Mouse (Mus musculus) midbrain, postnatal 0 days (tissue): ENCODE results near the gene Dmrtc2. TPM values are rescaled to one million over a fixed set of nuclear protein-coding genes. Genes with fewer than 3 reads are reported as not detected.
"Not testable (repeated sequence)": the region's sequence is repeated elsewhere in the genome, so short reads cannot be mapped to it uniquely, and the experiment has no call there.

Experiments
- ATAC-seq: fragments of 200-750 bp; cut with Nextera tagmentation; 2 replicates; pipeline ENCODE4 v1.8.0; 2017; ENCODE audit warnings: moderate number of reproducible peaks, mild to moderate bottlenecking, moderate TSS enrichment, moderate library complexity; ENCODE audit not compliant: low FRiP score
- DNase-seq: peaks from one replicate; pipeline ENCODE4 v3.0.0-alpha.2; 2015; ENCODE audit warnings: low spot score
- H3K27ac ChIP-seq: fragments of 300-500 bp; sonication (generic); 2 replicates; pipeline ENCODE4 v1.5.1; 2014; ENCODE audit warnings: low read depth, mild to moderate bottlenecking, low read length, mixed read lengths
- H3K27me3 ChIP-seq: fragments of 300-500 bp; sonication (generic); 2 replicates; pipeline ENCODE4 v1.6.1; 2014; ENCODE audit warnings: low read length, control low read depth, mixed read lengths; ENCODE audit not compliant: insufficient read depth
- H3K36me3 ChIP-seq: fragments of 300-500 bp; sonication (generic); 2 replicates; pipeline ENCODE4 v1.6.1; 2014; ENCODE audit warnings: low read length, control low read depth, mixed read lengths; ENCODE audit not compliant: insufficient read depth
- H3K4me1 ChIP-seq: fragments of 300-500 bp; sonication (generic); 2 replicates; pipeline ENCODE4 v1.6.1; 2014; ENCODE audit warnings: mild to moderate bottlenecking, control low read depth, antibody characterized with exemption, low read length, mixed read lengths; ENCODE audit not compliant: insufficient read depth
- H3K4me2 ChIP-seq: fragments of 300-500 bp; sonication (generic); 2 replicates; pipeline ENCODE4 v1.6.1; 2014; ENCODE audit warnings: low read depth, mild to moderate bottlenecking, low read length, mixed read lengths; ENCODE audit not compliant: poor library complexity, severe bottlenecking
- H3K4me3 ChIP-seq: fragments of 300-500 bp; sonication (generic); 2 replicates; pipeline ENCODE4 v1.5.1; 2014; ENCODE audit warnings: low read depth, mild to moderate bottlenecking, low read length, moderate library complexity
- H3K9ac ChIP-seq: fragments of 300-500 bp; sonication (generic); replicated peaks from 2 replicates; pipeline ENCODE4 v1.6.1; 2014; ENCODE audit warnings: mild to moderate bottlenecking, low read length, moderate library complexity, mixed read lengths; ENCODE audit not compliant: poor library complexity, severe bottlenecking
- H3K9me3 ChIP-seq: fragments of 300-500 bp; sonication (generic); 2 replicates; pipeline ENCODE4 v1.6.1; 2016; ENCODE audit warnings: low read length, control low read depth
- CTCF ChIP-seq: IDR thresholded peaks from 2 replicates; pipeline ENCODE4 v1.5.1; 2016; ENCODE audit warnings: antibody characterized with exemption, mild to moderate bottlenecking
- WGBS: fragments of 180-500 bp; shearing (Covaris S2); extraction: QIAGEN DNeasy Blood & Tissue Kit; methylation state at CpG from one replicate; pipeline ENCODE4 v1.1.7; 2014; 5-methylcytosine and 5-hydroxymethylcytosine counted together
- polyA plus RNA-seq: library from polyadenylated mRNA; unstranded; fragments of >200 nt; fragmentation: Nextera tagmentation; extraction: Ambion mirVana; gene quantifications from 2 replicates; pipeline ENCODE4 v1.2.1, GENCODE M21; 2015
- total RNA-seq: library from RNA; depleted of rRNA; stranded (reverse); fragments of >200 nt; gene quantifications from 2 replicates; pipeline ENCODE4 v1.2.3, GENCODE M21; 2014

Dmrtc2 gene
- total and polyA plus RNA-seq, 2 experiments from 2014 or later, result 0.11 to 0.31 TPM

GRCm38 (mm10) chr7:24841009-24841408 is 28.8 kb upstream of the Dmrtc2 start:
- Histone ChIP-seq H3K4me3 (no peak overlapping the region), H3K9me3 (no peaks in the 10 kb centered on the region), H3K4me2 (no peak overlapping the region), H3K9ac (no peak overlapping the region), H3K36me3 (no peaks in the 10 kb centered on the region), H3K4me1 (no peaks in the 10 kb centered on the region), H3K27ac (no peak overlapping the region), H3K27me3 (no peaks in the 10 kb centered on the region)
- ATAC-seq, result no peak
- no peak for TF ChIP-seq CTCF
- 81% methylated on average over 4 of the region's 4 CpGs for WGBS
- DNase-seq, result no peak

GRCm38 (mm10) chr7:24844144-24844543 is 25.7 kb upstream of the Dmrtc2 start:
- DNase-seq (no peak), ATAC-seq (no peak)
- no peaks in the 10 kb centered on the region for H3K9me3 ChIP-seq
- no peaks in the 10 kb centered on the region for H3K27me3 ChIP-seq
- WGBS, result 41% methylated on average over 5 of the region's 5 CpGs
- no peak overlapping the region for H3K4me2 ChIP-seq
- H3K9ac ChIP-seq, result no peak overlapping the region
- no peaks in the 10 kb centered on the region for H3K4me1 ChIP-seq
- no peaks in the 10 kb centered on the region for H3K36me3 ChIP-seq
- TF ChIP-seq CTCF, result no peak
- H3K27ac ChIP-seq, result no peak overlapping the region
- no peak overlapping the region for H3K4me3 ChIP-seq

GRCm38 (mm10) chr7:24845181-24845580 is 24.7 kb upstream of the Dmrtc2 start:
- H3K9ac ChIP-seq, result no peak overlapping the region
- DNase-seq (no peak), ATAC-seq (no peak)
- H3K4me2 ChIP-seq, result no peak overlapping the region
- no peaks in the 10 kb centered on the region for H3K4me1 ChIP-seq
- TF ChIP-seq CTCF, result no peak
- no peaks in the 10 kb centered on the region for H3K9me3 ChIP-seq
- no peaks in the 10 kb centered on the region for H3K27me3 ChIP-seq
- H3K4me3 ChIP-seq, result no peak overlapping the region
- no peaks in the 10 kb centered on the region for H3K36me3 ChIP-seq
- 84% methylated on average over 9 of the region's 9 CpGs for WGBS
- no peak overlapping the region for H3K27ac ChIP-seq

GRCm38 (mm10) chr7:24845713-24846112 is 24.1 kb upstream of the Dmrtc2 start:
- Histone ChIP-seq H3K9me3 (no peaks in the 10 kb centered on the region), H3K4me2 (no peak overlapping the region), H3K9ac (no peak overlapping the region), H3K27ac (no peak overlapping the region), H3K4me3 (no peak overlapping the region), H3K4me1 (no peaks in the 10 kb centered on the region), H3K36me3 (no peaks in the 10 kb centered on the region), H3K27me3 (no peaks in the 10 kb centered on the region)
- DNase-seq, result peak; percentile 44
- peak; percentile 55 for TF ChIP-seq CTCF
- ATAC-seq, result peak; percentile 41; the same call in 1 of the 2 replicates
- WGBS, result 6% methylated on average over 6 of the region's 6 CpGs

GRCm38 (mm10) chr7:24846576-24846975 is 23.3 kb upstream of the Dmrtc2 start:
- not testable (repeated sequence) for ATAC-seq, H3K4me1 ChIP-seq, H3K9ac ChIP-seq, H3K4me2 ChIP-seq, H3K36me3 ChIP-seq, H3K4me3 ChIP-seq, H3K27ac ChIP-seq, DNase-seq, H3K9me3 ChIP-seq, H3K27me3 ChIP-seq
- WGBS, result 50% methylated on average over 2 of the region's 2 CpGs

GRCm38 (mm10) chr7:24850162-24850561 is 19.7 kb upstream of the Dmrtc2 start:
- ATAC-seq, result no peak
- 26% methylated on average over 5 of the region's 5 CpGs for WGBS
- H3K4me1 ChIP-seq, result no peaks in the 10 kb centered on the region
- H3K27me3 ChIP-seq, result no peaks in the 10 kb centered on the region
- no peaks in the 10 kb centered on the region for H3K9me3 ChIP-seq
- no peak overlapping the region for H3K4me3 ChIP-seq
- no peak overlapping the region for H3K4me2 ChIP-seq
- no peak for DNase-seq
- no peaks in the 10 kb centered on the region for H3K36me3 ChIP-seq
- H3K27ac ChIP-seq, result no peak overlapping the region
- TF ChIP-seq CTCF, result no peak
- H3K9ac ChIP-seq, result no peak overlapping the region
